Mouse (Mus musculus) layer of hippocampus, adult 18-20 months (tissue): ENCODE measurements at regions not wholly inside any gene's neighbourhood (a gene's known extent, or its start where the extent isn't known, plus 50 kb on each side); places are given as distances from the start of the nearest gene placed in this dataset.

Experiments
- DNase-seq, 2 experiments: peaks; one replicate each; pipeline ENCODE4 v3.0.0; 2022; ENCODE audit warnings: low spot score in 2 of 2

- DNase-seq, result no peak
Measured at GRCm38 (mm10) chr9:99800076-99800475, 75.9 kb downstream of the Sox14 start.

- peak in 1 of 2 experiments; percentile 7 for DNase-seq
Measured at GRCm38 (mm10) chr9:99799387-99800021, 76.5 kb downstream of the Sox14 start.

GRCm38 (mm10) chr9:99797066-99797770, 78.8 kb downstream of the Sox14 start:
- DNase-seq, result peak in 1 of 2 experiments; percentile 3

GRCm38 (mm10) chr9:99792700-99793099, 75.6 kb upstream of the Cldn18 start:
- no peak for DNase-seq

- no peak for DNase-seq
Measured at GRCm38 (mm10) chr9:99786864-99787263, 69.8 kb upstream of the Cldn18 start.

GRCm38 (mm10) chr9:99783156-99783555, 66.1 kb upstream of the Cldn18 start:
- no peak for DNase-seq

- DNase-seq, result no peak
Measured at GRCm38 (mm10) chr9:99782364-99783119, 65.5 kb upstream of the Cldn18 start.

GRCm38 (mm10) chr9:99778871-99779270, 61.8 kb upstream of the Cldn18 start:
- DNase-seq, result no peak

GRCm38 (mm10) chr9:99770696-99771095, 53.6 kb upstream of the Cldn18 start:
- peak; percentile 9 to 60 for DNase-seq
